Mouse (Mus musculus) intestine, postnatal 0 days (tissue): ENCODE measurements around the gene Jmjd1c. TPM values are rescaled to one million over a fixed set of nuclear protein-coding genes. Genes with fewer than 3 reads are reported as not detected.

Source experiments
- ATAC-seq: fragments of 200-750 bp; cut with Nextera tagmentation; 2 replicates; pipeline ENCODE4 v1.8.0; 2017; ENCODE audit warnings: mild to moderate bottlenecking, moderate TSS enrichment, moderate library complexity
- H3K27ac ChIP-seq: fragments of 300-500 bp; sonication (generic); 2 replicates; pipeline ENCODE4 v1.5.1; 2014; ENCODE audit warnings: mild to moderate bottlenecking, low read depth, low read length, moderate library complexity
- H3K27me3 ChIP-seq: fragments of 300-500 bp; sonication (generic); replicated peaks from 2 replicates; pipeline ENCODE4 v1.6.1; 2014; ENCODE audit warnings: low read length, mixed read lengths; ENCODE audit not compliant: control insufficient read depth, insufficient read depth
- H3K36me3 ChIP-seq: fragments of 300-500 bp; sonication (generic); 2 replicates; pipeline ENCODE4 v1.6.1; 2014; ENCODE audit warnings: mild to moderate bottlenecking, moderate library complexity; ENCODE audit not compliant: control insufficient read depth, insufficient read depth
- H3K4me1 ChIP-seq: fragments of 300-500 bp; sonication (generic); replicated peaks from 2 replicates; pipeline ENCODE4 v1.6.1; 2014; ENCODE audit warnings: antibody characterized with exemption, low read length, mixed read lengths; ENCODE audit not compliant: control insufficient read depth, insufficient read depth
- H3K4me2 ChIP-seq: fragments of 300-500 bp; sonication (generic); replicated peaks from 2 replicates; pipeline ENCODE4 v1.6.1; 2014; ENCODE audit warnings: low read depth, mild to moderate bottlenecking, moderate library complexity
- H3K4me3 ChIP-seq: fragments of 300-500 bp; sonication (generic); 2 replicates; pipeline ENCODE4 v1.5.1; 2014; ENCODE audit warnings: low read depth, low read length
- H3K9ac ChIP-seq: fragments of 300-500 bp; sonication (generic); 2 replicates; pipeline ENCODE4 v1.6.1; 2014; ENCODE audit warnings: mild to moderate bottlenecking, low read depth, low read length
- H3K9me3 ChIP-seq: fragments of 300-500 bp; sonication (generic); 2 replicates; pipeline ENCODE4 v1.6.1; 2016; ENCODE audit warnings: mixed run types; ENCODE audit not compliant: control insufficient read depth
- CTCF ChIP-seq: sonication (generic); IDR thresholded peaks from 2 replicates; pipeline ENCODE4 v1.5.1; 2016; ENCODE audit warnings: low read depth, mild to moderate bottlenecking, control low read depth, antibody characterized with exemption, moderate library complexity
- WGBS: fragments of 180-500 bp; shearing (Covaris S2); extraction: QIAGEN DNeasy Blood & Tissue Kit; methylation state at CpG from one replicate; pipeline ENCODE4 v1.1.7; 2014; 5-methylcytosine and 5-hydroxymethylcytosine counted together
- polyA plus RNA-seq: library from polyadenylated mRNA; unstranded; fragments of >200 nt; fragmentation: Nextera tagmentation; extraction: Ambion mirVana; gene quantifications from 2 replicates; pipeline ENCODE4 v1.2.1, GENCODE M21; 2015

Jmjd1c gene
- polyA plus RNA-seq, 1 experiment from 2014 or later: 33.4 TPM

GRCm38 (mm10) chr10:67058702-67059101, 37.2 kb upstream of the Jmjd1c start:
- no peak for TF ChIP-seq CTCF
- Histone ChIP-seq H3K9me3 (no peaks in the 10 kb centered on the region), H3K9ac (no peak overlapping the region), H3K27me3 (no peaks in the 10 kb centered on the region), H3K4me1 (no peaks in the 10 kb centered on the region), H3K36me3 (no peaks in the 10 kb centered on the region), H3K27ac (no peak overlapping the region), H3K4me3 (no peak overlapping the region), H3K4me2 (no peak overlapping the region)
- ATAC-seq: no peak
- WGBS: 60% methylated on average over 6 of the region's 6 CpGs

DNA sequence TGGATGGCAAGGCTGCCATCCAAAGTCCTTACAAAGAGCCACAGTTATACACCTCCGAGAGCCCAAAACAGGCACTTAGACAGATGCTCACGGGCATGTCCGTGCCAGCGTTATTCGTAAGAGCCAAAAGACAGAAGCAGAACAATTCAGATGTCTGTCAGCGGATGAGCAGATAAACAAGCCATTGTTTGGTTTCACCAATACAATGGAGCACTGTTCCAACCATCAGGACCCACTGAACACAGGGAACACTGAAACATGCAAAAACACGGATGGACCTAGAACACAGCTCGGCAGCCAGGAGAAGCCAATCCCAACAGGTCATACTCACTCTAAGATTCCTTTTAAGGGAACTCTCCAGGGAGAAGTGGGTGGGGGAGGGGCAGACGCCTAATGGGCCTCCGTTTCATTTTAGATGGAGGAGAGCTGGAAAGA, 34.5 kb upstream of the Jmjd1c start:
- Histone ChIP-seq H3K4me1 (no peaks in the 10 kb centered on the region), H3K27ac (no peak overlapping the region), H3K27me3 (no peaks in the 10 kb centered on the region), H3K4me3 (no peak overlapping the region), H3K9ac (no peak overlapping the region), H3K36me3 (no peaks in the 10 kb centered on the region), H3K9me3 (no peaks in the 10 kb centered on the region), H3K4me2 (no peak overlapping the region; the same call in 1 of the 2 replicates)
- no peak for TF ChIP-seq CTCF
- WGBS: 62% methylated on average over 10 of the region's 10 CpGs
- no peak for ATAC-seq

- Histone ChIP-seq H3K4me3 (no peak overlapping the region), H3K36me3 (no peaks in the 10 kb centered on the region), H3K4me1 (no peaks in the 10 kb centered on the region), H3K27me3 (no peaks in the 10 kb centered on the region), H3K9ac (no peak overlapping the region), H3K9me3 (no peaks in the 10 kb centered on the region), H3K27ac (no peak overlapping the region), H3K4me2 (no peak overlapping the region)
- no peak for TF ChIP-seq CTCF
- no peak for ATAC-seq
- 57% methylated on average over 4 of the region's 4 CpGs for WGBS
These were observed 34.1 kb upstream of the Jmjd1c start for GRCm38 (mm10) chr10:67061823-67062222.

DNA sequence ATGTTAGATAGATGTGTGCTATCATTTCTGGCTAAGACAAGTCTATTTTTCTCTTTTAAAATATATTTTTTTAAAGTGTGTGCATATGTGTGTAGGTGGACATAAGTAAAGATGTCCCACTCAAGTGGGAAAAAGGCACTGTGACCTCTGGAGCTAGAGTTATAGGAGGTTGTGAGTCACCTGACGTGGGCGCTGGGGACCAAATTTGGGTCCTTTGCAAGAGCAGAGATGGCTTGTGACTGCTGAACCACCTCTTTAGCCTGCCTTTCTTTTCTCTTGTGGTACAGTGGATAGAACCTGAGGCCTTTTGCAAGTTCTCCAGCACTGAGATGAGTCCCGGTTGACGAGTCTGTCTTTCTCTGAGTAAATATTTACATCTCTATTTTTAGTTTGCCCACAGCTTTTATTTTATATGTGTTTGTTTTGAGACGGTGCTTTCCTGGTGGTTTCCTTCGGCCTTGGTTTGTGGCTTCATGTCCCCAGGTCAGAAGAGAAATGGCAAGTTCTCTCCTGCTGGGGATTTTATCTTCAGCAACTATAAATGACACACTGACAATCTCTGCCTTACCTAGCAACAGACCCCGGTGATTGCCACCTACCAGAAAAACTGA, 30.5 kb upstream of the Jmjd1c start:
- Histone ChIP-seq H3K4me2 (no peak overlapping the region), H3K4me1 (no peaks in the 10 kb centered on the region), H3K27ac (no peak overlapping the region), H3K27me3 (no peaks in the 10 kb centered on the region), H3K36me3 (no peaks in the 10 kb centered on the region; the same call in 1 of the 2 replicates), H3K9me3 (no peaks in the 10 kb centered on the region), H3K9ac (no peak overlapping the region), H3K4me3 (no peak overlapping the region)
- 46% methylated on average over 7 of the region's 7 CpGs for WGBS
- TF ChIP-seq CTCF: no peak
- no peak for ATAC-seq

GRCm38 (mm10) chr10:67065927-67066326, 30.0 kb upstream of the Jmjd1c start:
- Histone ChIP-seq H3K4me1 (no peaks in the 10 kb centered on the region), H3K36me3 (no peaks in the 10 kb centered on the region; the same call in 1 of the 2 replicates), H3K4me3 (no peak overlapping the region), H3K27ac (no peak overlapping the region), H3K4me2 (no peak overlapping the region), H3K9me3 (no peaks in the 10 kb centered on the region), H3K9ac (0 out of 2 replicates have a peak overlapping the region, but pooled peaks have one; percentile 11), H3K27me3 (no peaks in the 10 kb centered on the region)
- WGBS: 46% methylated on average over 5 of the region's 5 CpGs
- no peak for ATAC-seq
- no peak for TF ChIP-seq CTCF

DNA sequence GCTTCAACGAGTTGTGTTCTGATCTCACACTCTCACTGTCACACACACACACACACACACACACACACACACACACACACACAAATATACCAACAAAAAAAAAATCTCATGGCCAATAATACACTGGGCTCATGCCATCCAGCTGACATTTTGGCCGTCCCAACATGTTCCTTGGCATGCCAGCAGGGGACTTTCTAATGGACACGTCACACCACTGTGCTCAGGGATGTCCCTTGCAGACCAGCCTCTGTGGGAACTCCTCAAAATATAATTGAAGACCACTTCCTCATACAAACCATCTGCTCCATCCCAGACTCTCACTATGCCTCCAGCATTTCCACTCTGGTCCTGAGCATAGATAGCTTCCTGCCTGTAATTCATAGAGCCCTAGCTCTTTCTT, 29.5 kb upstream of the Jmjd1c start:
- Histone ChIP-seq H3K9ac (no peak overlapping the region), H3K4me1 (no peaks in the 10 kb centered on the region), H3K27me3 (no peaks in the 10 kb centered on the region), H3K9me3 (no peaks in the 10 kb centered on the region), H3K36me3 (no peaks in the 10 kb centered on the region; the same call in 1 of the 2 replicates), H3K4me2 (no peak overlapping the region), H3K27ac (no peak overlapping the region), H3K4me3 (no peak overlapping the region)
- ATAC-seq: no peak
- WGBS: 76% methylated on average over 3 of the region's 3 CpGs
- TF ChIP-seq CTCF: no peak
